Comparison of ENCODE assay signal across 13 mouse cellular contexts in genomic region chr14:22907221-22907620, GRCm38 (mm10).
DNase-seq lines count a peak whose midpoint lies in the region; ATAC-seq and TF ChIP-seq lines count a peak whose summit lies in the region.
"Had no signal": no experiment of that assay in that cellular context is flagged by ENCODE, and none has a peak within 500 bp of the region (broad histone marks: within the 10 kb centered on the region; RNA-seq: fewer than 3 reads in every experiment).

No protein-coding gene starts in this region.

- DNase-seq in adrenal gland, adult (ENCODE audit: inconsistent age in 2 of 2, low spot score in 1 of 2) = peak; percentile 66 to 73
- no peak for DNase-seq in adrenal gland, adult 18-20 months (ENCODE audit: low spot score in 2 of 2)
- DNase-seq in midbrain, embryonic 11.5 days (ENCODE audit: low spot score, missing footprints) = peak; percentile 83
- DNase-seq in thymus, adult 2 months = no peak
- DNase-seq in ovary, postnatal 14 days (ENCODE audit: low spot score) = no peak
- DNase-seq: gastrocnemius, postnatal 10 days; heart, postnatal 14 days; thymus, postnatal 4 days had no signal

- no peak for TF ChIP-seq CTCF in thymus, adult 2 months (IDR thresholded peaks at IDR 0.05; ENCODE audit: borderline replicate concordance, control insufficient read depth, extremely low read depth, insufficient read depth, low read length, poor library complexity)

- no peaks in the 10 kb centered on the region for H3K36me3 ChIP-seq in midbrain, embryonic 11.5 days (ENCODE audit: control insufficient read depth, insufficient read depth, low read length)
- H3K36me3 ChIP-seq in midbrain, embryonic 13.5 days = no peaks in the 10 kb centered on the region
- no peaks in the 10 kb centered on the region for H3K36me3 ChIP-seq in limb, embryonic 12.5 days
- no peaks in the 10 kb centered on the region for H3K36me3 ChIP-seq in thymus, adult 2 months (ENCODE audit: control insufficient read depth, insufficient read depth, low read length)
- H3K36me3 ChIP-seq: G1E had no signal

- H3K27ac ChIP-seq in midbrain, embryonic 11.5 days (ENCODE audit: low read depth, low read length) = no peak overlapping the region
- no peak overlapping the region for H3K27ac ChIP-seq in midbrain, embryonic 13.5 days
- peak overlapping the region; percentile 77 for H3K27ac ChIP-seq in limb, embryonic 12.5 days
- no peak overlapping the region for H3K27ac ChIP-seq in thymus, adult 2 months (ENCODE audit: control insufficient read depth, insufficient read depth, low read length)

- no peaks in the 10 kb centered on the region for H3K4me1 ChIP-seq in midbrain, embryonic 11.5 days (ENCODE audit: control insufficient read depth, insufficient read depth, low read length)
- H3K4me1 ChIP-seq in midbrain, embryonic 13.5 days (replicated peaks) = peaks cover 15% of the 10 kb centered on the region
- H3K4me1 ChIP-seq in limb, embryonic 12.5 days (replicated peaks) = peaks cover 37% of the 10 kb centered on the region
- H3K4me1 ChIP-seq in thymus, adult 2 months (replicated peaks; ENCODE audit: control insufficient read depth, insufficient read depth, low read length) = no peaks in the 10 kb centered on the region

- no peaks in the 10 kb centered on the region for H3K27me3 ChIP-seq in midbrain, embryonic 11.5 days (ENCODE audit: control insufficient read depth, insufficient read depth, low read length)
- 0 out of 2 replicates have a peak, but pooled peaks cover 2% of the 10 kb centered on the region for H3K27me3 ChIP-seq in midbrain, embryonic 13.5 days
- no peaks in the 10 kb centered on the region for H3K27me3 ChIP-seq in limb, embryonic 12.5 days
- no peaks in the 10 kb centered on the region for H3K27me3 ChIP-seq in thymus, adult 2 months (ENCODE audit: control insufficient read depth, insufficient read depth, low read length)

- no peak overlapping the region for H3K9ac ChIP-seq in midbrain, embryonic 11.5 days (ENCODE audit: low read length)
- H3K9ac ChIP-seq in midbrain, embryonic 13.5 days (replicated peaks) = no peak overlapping the region
- H3K9ac ChIP-seq in limb, embryonic 12.5 days (replicated peaks) = no peak overlapping the region

- no peak for TF ChIP-seq POLR2A in thymus, adult 2 months (IDR thresholded peaks at IDR 0.05; ENCODE audit: control insufficient read depth, extremely low read depth, insufficient read depth, low read length, poor library complexity)

- no peak for ATAC-seq in midbrain, embryonic 11.5 days (ENCODE audit: low FRiP score)
- ATAC-seq in midbrain, embryonic 13.5 days = no peak
- ATAC-seq in limb, embryonic 12.5 days (ENCODE audit: insufficient number of reproducible peaks, insufficient read depth, low FRiP score, low TSS enrichment, low read depth) = no peak
- ATAC-seq in erythroid progenitor cell, adult 5-6 weeks (replicated peaks; ENCODE audit: low FRiP score, poor library complexity, severe bottlenecking) = no peak

- H3K4me2 ChIP-seq in midbrain, embryonic 11.5 days = no peak overlapping the region
- no peak overlapping the region for H3K4me2 ChIP-seq in midbrain, embryonic 13.5 days (replicated peaks)
- no peak overlapping the region for H3K4me2 ChIP-seq in limb, embryonic 12.5 days
- H3K4me2 ChIP-seq: liver, embryonic 11.5 days had no signal

- no peak overlapping the region for H3K4me3 ChIP-seq in midbrain, embryonic 11.5 days (ENCODE audit: low read depth, low read length)
- H3K4me3 ChIP-seq in midbrain, embryonic 13.5 days (replicated peaks) = no peak overlapping the region
- H3K4me3 ChIP-seq in limb, embryonic 12.5 days (replicated peaks) = no peak overlapping the region
- H3K4me3 ChIP-seq in thymus, adult 2 months (ENCODE audit: control insufficient read depth, insufficient read depth, low read length) = no peak overlapping the region

- 69% methylated on average over 4 of the region's 4 CpGs for WGBS in midbrain, embryonic 11.5 days
- WGBS in midbrain, embryonic 13.5 days = 58% methylated on average over 4 of the region's 4 CpGs
- WGBS in limb, embryonic 12.5 days = 27% methylated on average over 4 of the region's 4 CpGs
- WGBS in thymus, adult 2 months = 50% methylated on average over 4 of the region's 4 CpGs

- no peaks in the 10 kb centered on the region for H3K9me3 ChIP-seq in midbrain, embryonic 11.5 days (ENCODE audit: control insufficient read depth, low read length)
- no peaks in the 10 kb centered on the region for H3K9me3 ChIP-seq in midbrain, embryonic 13.5 days
- no peaks in the 10 kb centered on the region for H3K9me3 ChIP-seq in limb, embryonic 12.5 days

Comparison
In these comparisons a context has a peak if more than half of its experiments do, and no peak if none do; other contexts are left out.
1. DNase-seq: peak in adrenal gland, adult (2 of 2) and midbrain, embryonic 11.5 days (single experiment); none in adrenal gland, adult 18-20 months (0 of 2), thymus, adult 2 months (single experiment) and ovary, postnatal 14 days (single experiment).